Mouse (Mus musculus): ENCODE results near the gene Bivm. TPM values are rescaled to one million over a fixed set of nuclear protein-coding genes. Genes with fewer than 3 reads are reported as not detected.

The Bivm gene
- 10 to 100 TPM in 1 of 2 experiments, 1 to 10 TPM in 1; 9.0 to 10.4 TPM for total RNA-seq (2023)

DNA sequence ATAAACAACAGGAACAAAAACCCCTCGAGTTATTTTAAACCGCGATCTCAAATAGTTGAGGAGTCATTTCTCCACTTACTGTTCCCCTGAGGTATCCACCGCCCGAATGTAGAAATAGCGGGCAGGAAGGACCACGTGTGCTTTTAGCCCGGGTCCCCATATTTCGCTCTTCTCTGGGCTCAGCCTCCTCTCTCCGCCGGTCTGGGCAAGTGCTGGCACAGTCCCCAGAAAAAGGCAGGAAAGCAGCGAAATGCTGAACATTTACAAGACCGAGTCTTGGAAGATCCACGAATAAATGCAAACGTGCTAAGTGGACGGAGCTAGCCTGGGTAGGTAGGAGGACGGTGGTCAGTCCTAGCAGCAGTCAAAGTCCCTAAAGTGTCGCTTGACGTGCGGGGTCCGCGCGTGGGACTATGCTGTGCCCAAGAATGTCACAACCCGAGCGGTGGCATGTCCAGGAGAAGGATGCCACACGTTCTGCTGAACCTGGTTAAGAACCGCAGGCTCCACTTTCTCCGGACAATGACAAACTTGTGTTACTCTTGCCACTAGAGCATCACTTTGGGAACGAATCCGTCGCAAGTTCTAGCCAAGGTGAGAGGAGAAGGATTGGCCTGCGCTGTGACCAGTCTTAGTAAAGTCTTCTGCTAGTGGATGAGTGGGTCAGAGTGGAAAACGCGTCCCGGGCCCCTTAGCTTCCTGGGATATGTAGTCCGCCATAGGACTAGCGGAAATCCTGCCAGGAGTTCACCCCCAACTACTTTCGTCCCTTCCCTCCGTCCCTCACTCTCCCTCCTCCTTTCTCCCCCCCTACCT is at the start of gene Bivm, which contains the start of gene Kdelc1:
TSS of gene Bivm (plus strand) at position 719 of the 816 bp plus-strand sequence.
TSS of gene Kdelc1 (minus strand) at position 570 of the 816 bp plus-strand sequence.

DNA sequence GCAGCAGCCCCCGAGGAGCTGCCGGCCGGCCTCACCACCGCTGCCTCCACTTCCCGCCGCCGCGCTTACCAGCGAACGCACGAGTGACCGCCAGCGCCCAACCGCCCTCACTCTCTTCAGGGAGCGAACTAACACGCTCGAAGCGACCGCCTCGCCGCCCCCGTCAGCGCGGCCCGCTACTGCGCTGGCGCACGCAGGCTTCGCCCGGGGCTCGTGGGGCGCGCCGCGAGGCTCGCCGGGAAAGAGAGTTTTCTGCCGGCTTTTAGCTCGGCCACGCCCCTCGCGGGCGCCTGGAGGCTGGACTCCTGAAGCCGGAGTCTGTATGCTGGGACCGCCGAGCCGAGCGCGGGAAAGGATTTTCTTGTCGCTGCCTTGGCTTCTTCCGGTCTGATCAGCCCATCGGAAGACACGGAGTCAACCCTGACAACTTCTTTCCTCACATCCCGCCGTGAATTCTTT is 16.5 kb upstream of the Bivm start, which contains the start of gene Tex30:
TSS of gene Tex30 (minus strand) at position 183 of the 459 bp plus-strand sequence.

DNA sequence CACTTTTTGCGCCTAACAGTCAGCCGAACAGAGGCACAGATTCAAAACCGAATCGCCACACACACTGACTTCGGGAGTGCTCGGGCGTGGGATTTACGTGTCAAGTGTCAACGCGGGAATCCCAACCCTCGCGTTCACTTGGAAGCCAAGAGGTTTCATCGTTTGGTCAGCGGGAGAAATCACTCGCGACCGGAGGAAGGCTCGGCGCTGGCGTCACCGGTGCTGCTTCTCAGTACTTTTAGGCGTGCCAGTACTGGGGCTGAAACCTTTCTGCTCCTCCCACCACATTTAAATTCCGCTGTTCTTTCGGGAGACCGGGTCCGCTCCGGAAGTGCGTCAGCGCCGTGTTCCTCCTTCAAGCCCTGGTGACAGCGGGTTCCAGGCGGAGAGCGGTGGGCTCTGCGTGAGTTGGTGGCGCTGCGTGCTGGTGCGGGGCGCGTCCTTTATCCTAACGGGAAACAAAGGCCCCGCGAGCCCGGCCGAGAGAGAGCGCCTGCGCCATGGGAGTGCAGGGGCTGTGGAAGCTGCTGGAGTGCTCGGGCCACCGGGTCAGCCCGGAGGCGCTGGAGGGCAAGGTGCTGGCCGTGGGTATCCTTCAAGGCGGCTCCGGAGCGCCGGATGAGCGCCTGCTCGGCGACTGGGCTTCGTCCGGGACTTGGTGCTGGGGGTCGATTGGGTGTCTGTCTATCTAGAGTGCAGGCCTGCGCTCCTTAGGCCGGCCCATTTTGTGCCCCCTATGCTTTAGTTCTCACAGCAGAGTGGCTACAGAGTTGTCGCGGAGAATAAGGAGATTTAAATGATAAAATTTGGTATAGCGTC is 29.0 kb downstream of the Bivm start, which contains the start of gene Ercc5:
TSS of gene Ercc5 (plus strand) at position 182 of the 819 bp plus-strand sequence.

Other genes starting within 250 kb of the Bivm start
- gene Tpp2, start 185.3 kb upstream of the Bivm start, total RNA-seq (2023) = 10 to 100 TPM; 88.0 to 93.4 TPM
- not detected for gene Mettl21c, start 98.9 kb upstream of the Bivm start, total RNA-seq (2023)
- gene Gm8251, start 57.0 kb upstream of the Bivm start, total RNA-seq (2023) = not detected
- gene Tex30, start 16.5 kb upstream of the Bivm start, total RNA-seq (2023) = 10 to 100 TPM; 12.9 to 15.3 TPM
- 1 to 10 TPM; 7.5 to 9.3 TPM for gene Kdelc1, start 149 bp upstream of the Bivm start, total RNA-seq (2023)
- gene Ercc5, start 28.8 kb downstream of the Bivm start, total RNA-seq (2023) = 10 to 100 TPM; 20.1 to 23.5 TPM
- not detected for gene Mettl21e, start 100.0 kb downstream of the Bivm start, total RNA-seq (2023)